In the genomic region with DNA sequence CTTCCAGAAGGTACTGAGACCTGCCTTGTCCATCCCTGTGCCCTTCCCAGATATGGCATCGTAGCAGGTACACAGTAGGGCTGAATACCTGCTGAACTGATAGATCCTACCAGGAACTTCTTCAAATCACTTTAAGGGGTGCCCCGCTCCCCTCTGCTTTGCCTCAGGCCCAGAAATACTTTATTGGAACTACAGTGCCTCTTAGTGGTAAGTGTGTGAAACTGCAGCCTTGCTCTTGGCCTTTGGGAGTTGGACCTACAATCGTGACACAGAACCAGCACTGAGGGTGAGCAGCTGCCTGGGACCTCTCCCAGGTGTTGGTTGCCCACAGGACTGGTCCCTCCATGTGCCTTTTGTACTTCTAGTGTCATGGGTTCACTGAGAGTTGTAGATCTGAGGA, we compare ENCODE assay signal across 8 mouse cellular contexts. TPM values are rescaled to one million over a fixed set of nuclear protein-coding genes. Genes with fewer than 3 reads are reported as not detected.
DNase-seq lines count a peak whose midpoint lies in the region; ATAC-seq lines count a peak whose summit lies in the region.

No protein-coding gene starts in this region.

- no peak overlapping the region for H3K9ac ChIP-seq in midbrain, embryonic 14.5 days (replicated peaks; ENCODE audit: low read length)
- H3K9ac ChIP-seq in midbrain, embryonic 15.5 days: no peak overlapping the region

- H3K4me1 ChIP-seq in midbrain, embryonic 14.5 days (ENCODE audit: control insufficient read depth, insufficient read depth, low read length): peaks cover 9% of the 10 kb centered on the region; the same call in 1 of the 2 replicates
- H3K4me1 ChIP-seq in midbrain, embryonic 15.5 days: peaks cover 8% of the 10 kb centered on the region; the same call in 1 of the 2 replicates

- no peak overlapping the region for H3K4me3 ChIP-seq in midbrain, embryonic 14.5 days (replicated peaks; ENCODE audit: low read depth, low read length)
- H3K4me3 ChIP-seq in midbrain, embryonic 15.5 days: no peak overlapping the region

- DNase-seq in gastrocnemius, adult 18-20 months (ENCODE audit: low spot score): peak; percentile 33
- DNase-seq in gastrocnemius, adult 8-10 months (ENCODE audit: low spot score in 2 of 2): no peak
- DNase-seq in midbrain, embryonic 14.5 days: peak; percentile 66
- peak; percentile 49 for DNase-seq in brain, adult 2 months (ENCODE audit: low read depth, low spot score)
- peak; percentile 24 for DNase-seq in lung, postnatal 14 days
- no peak for DNase-seq in urinary bladder, adult 2 months (ENCODE audit: low spot score)
- DNase-seq in urinary bladder, postnatal 36 days (ENCODE audit: low spot score in 2 of 2): no peak

- no peaks in the 10 kb centered on the region for H3K9me3 ChIP-seq in midbrain, embryonic 14.5 days (ENCODE audit: control insufficient read depth, low read length)
- no peaks in the 10 kb centered on the region for H3K9me3 ChIP-seq in midbrain, embryonic 15.5 days

- no peak overlapping the region for H3K4me2 ChIP-seq in midbrain, embryonic 14.5 days (ENCODE audit: low read length)
- no peak overlapping the region for H3K4me2 ChIP-seq in midbrain, embryonic 15.5 days

- no peak overlapping the region for H3K27ac ChIP-seq in midbrain, embryonic 14.5 days (replicated peaks; ENCODE audit: low read depth, low read length)
- H3K27ac ChIP-seq in midbrain, embryonic 15.5 days: no peak overlapping the region

- no peak for ATAC-seq in midbrain, embryonic 14.5 days (ENCODE audit: low FRiP score, low TSS enrichment)
- no peak for ATAC-seq in midbrain, embryonic 15.5 days (replicated peaks)

- peaks cover 9% of the 10 kb centered on the region; the same call in 1 of the 2 replicates for H3K27me3 ChIP-seq in midbrain, embryonic 14.5 days (ENCODE audit: control insufficient read depth, insufficient read depth, low read length)
- H3K27me3 ChIP-seq in midbrain, embryonic 15.5 days (replicated peaks): peaks cover 21% of the 10 kb centered on the region; the same call in 1 of the 2 replicates

- H3K36me3 ChIP-seq in midbrain, embryonic 14.5 days (ENCODE audit: control insufficient read depth, insufficient read depth, low read length): no peaks in the 10 kb centered on the region
- no peaks in the 10 kb centered on the region for H3K36me3 ChIP-seq in midbrain, embryonic 15.5 days (replicated peaks)

- WGBS in midbrain, embryonic 14.5 days: 25% methylated on average over 3 of the region's 3 CpGs
- WGBS in midbrain, embryonic 15.5 days: 35% methylated on average over 3 of the region's 3 CpGs

RNA-seq across cellular contexts. Expression of gene Alx4, which starts 16.8 kb away (rescaled TPM):
- under 1 TPM; 0.25 to 0.31 TPM for total RNA-seq in gastrocnemius, adult 18-20 months (2021)
- total RNA-seq in gastrocnemius, adult 8-10 months (2022): under 1 TPM; 0.11 to 0.27 (median 0.18) TPM
- 0.05 and 0.80 TPM in 2 replicates for polyA plus RNA-seq in midbrain, embryonic 14.5 days (2014; fragmentation: Nextera tagmentation; extraction: Ambion mirVana)
- 0.84 and 1.0 TPM in 2 replicates for polyA plus RNA-seq in midbrain, embryonic 15.5 days (2015; fragmentation: Nextera tagmentation; extraction: Ambion mirVana)
- 0.19 and 0.34 TPM in 2 replicates for polyA plus RNA-seq in urinary bladder, adult 2 months (2012; rRNA removed)

Comparison
In these comparisons a context has a peak if more than half of its experiments do, and no peak if none do; other contexts are left out.
1. DNase-seq: peak in gastrocnemius, adult 18-20 months (single experiment), midbrain, embryonic 14.5 days (single experiment), brain, adult 2 months (single experiment) and lung, postnatal 14 days (single experiment); none in gastrocnemius, adult 8-10 months (0 of 2), urinary bladder, adult 2 months (single experiment) and urinary bladder, postnatal 36 days (0 of 2).